Mouse (Mus musculus) ovary, adult 10 weeks (tissue): ENCODE measurements around the gene Olfr170. TPM values are rescaled to one million over a fixed set of nuclear protein-coding genes. Genes with fewer than 3 reads are reported as not detected.

Experiments used
- polyA plus RNA-seq: library from polyadenylated mRNA; stranded (reverse); fragments of 350-450 nt; fragmentation: Illumina TruSeq; extraction: RNeasy Lipid Tissue Mini Kit (QIAGEN cat#74804); gene quantifications from one replicate; pipeline ENCODE4 v1.2.3, GENCODE M21; 2014

Gene Olfr170
- polyA plus RNA-seq, result not detected

GRCm38 (mm10) chr16:19611782-19612181 is at the start of gene Olfr170:
Gene Olfr170, minus strand, starts transcription at chr16:19611882.

DNA sequence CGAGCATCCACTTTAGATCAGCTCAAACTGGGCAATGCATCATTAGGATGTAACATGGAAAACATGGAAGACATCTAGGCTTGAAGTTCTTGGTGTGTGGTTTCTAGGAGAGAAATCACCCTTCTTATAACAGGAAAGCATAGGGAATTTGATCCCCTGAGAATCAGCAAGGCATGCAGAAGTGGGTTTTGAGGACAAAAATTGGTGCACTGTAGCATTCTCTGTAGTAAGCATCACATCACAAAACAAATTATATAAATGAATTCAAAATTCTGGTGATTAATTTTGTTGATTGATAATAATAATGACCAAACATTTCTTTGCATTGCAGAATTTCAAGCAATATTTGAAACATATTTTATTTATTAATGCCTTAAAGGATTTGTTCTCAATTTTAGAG is 18.1 kb upstream of the Olfr170 start, which contains the start of gene Olfr171:
Gene Olfr171, minus strand, starts transcription at position 101 of the 400 bp plus-strand sequence.

GRCm38 (mm10) chr16:19571709-19572108 is 40.0 kb downstream of the Olfr170 start, which contains the start of gene Olfr169:
Gene Olfr169, minus strand, starts transcription at chr16:19571809.

Other genes starting within 250 kb of the Olfr170 start
- not detected for gene Olfr165, start 188.7 kb downstream of the Olfr170 start, polyA plus RNA-seq
- gene Olfr166, start 128.2 kb downstream of the Olfr170 start, polyA plus RNA-seq, result not detected
- not detected for gene Olfr167, start 89.6 kb downstream of the Olfr170 start, polyA plus RNA-seq
- not detected for gene Olfr168, start 76.3 kb downstream of the Olfr170 start, polyA plus RNA-seq
- gene Olfr169, start 40.1 kb downstream of the Olfr170 start, polyA plus RNA-seq, result not detected
- gene Olfr171, start 18.0 kb upstream of the Olfr170 start, polyA plus RNA-seq, result not detected
- not detected for gene Lamp3, start 94.5 kb upstream of the Olfr170 start, polyA plus RNA-seq
- gene B3gnt5, start 148.3 kb upstream of the Olfr170 start, polyA plus RNA-seq, result 3.7 TPM